Mouse (Mus musculus) heart, adult 2 months (tissue): Measurements from ENCODE around the gene Plekha7. TPM values are rescaled to one million over a fixed set of nuclear protein-coding genes. Genes with fewer than 3 reads are reported as not detected.
"Not testable (repeated sequence)": the region's sequence is repeated elsewhere in the genome, so short reads cannot be mapped to it uniquely, and the experiment has no call there.

Source experiments
- DNase-seq, 2 experiments: peaks; one replicate each; pipeline ENCODE4 v3.0.0; 2021
- H3K27ac ChIP-seq: fragments of 200-600 bp; 2 replicates; pipeline ENCODE4 v1.8.1; 2022
- H3K27me3 ChIP-seq: fragments of 200-500 bp; 2 replicates; pipeline ENCODE4 v1.6.1; 2012; ENCODE audit warnings: mild to moderate bottlenecking, low read length, inconsistent platforms, mixed read lengths; ENCODE audit not compliant: control insufficient read depth, insufficient read depth
- H3K36me3 ChIP-seq: fragments of 200-500 bp; 2 replicates; pipeline ENCODE4 v1.6.1; 2012; ENCODE audit warnings: low read length, inconsistent platforms; ENCODE audit not compliant: control insufficient read depth, insufficient read depth
- H3K4me1 ChIP-seq: fragments of 200-500 bp; 2 replicates; pipeline ENCODE4 v1.6.1; 2011; ENCODE audit warnings: low read length; ENCODE audit not compliant: control insufficient read depth, insufficient read depth
- H3K4me3 ChIP-seq: fragments of 200-600 bp; 2 replicates; pipeline ENCODE4 v1.8.1; 2022
- H3K79me2 ChIP-seq: fragments of 200-500 bp; replicated peaks from 2 replicates; pipeline ENCODE4 v1.6.1; 2012; ENCODE audit warnings: mild to moderate bottlenecking, inconsistent platforms, low read length, moderate library complexity, mixed read lengths; ENCODE audit not compliant: control insufficient read depth, insufficient read depth
- H3K9ac ChIP-seq: fragments of 200-500 bp; 2 replicates; pipeline ENCODE4 v1.6.1; 2012; ENCODE audit warnings: low read depth, mild to moderate bottlenecking, control low read depth, inconsistent platforms, low read length, mixed read lengths
- CTCF ChIP-seq: fragments of 200-600 bp; IDR thresholded peaks from 2 replicates; pipeline ENCODE4 v1.8.1; 2022; ENCODE audit warnings: antibody characterized with exemption, mild to moderate bottlenecking, moderate library complexity
- EP300 ChIP-seq: fragments of 200-500 bp; IDR thresholded peaks from 2 replicates; pipeline ENCODE4 v1.6.1; 2011; ENCODE audit warnings: low read depth, low read length, control low read depth; ENCODE audit not compliant: insufficient read depth
- POLR2A ChIP-seq: fragments of 200-500 bp; IDR thresholded peaks from 2 replicates; pipeline ENCODE4 v1.6.1; 2011; ENCODE audit warnings: mild to moderate bottlenecking, low read depth, low read length, control low read depth; ENCODE audit not compliant: insufficient read depth
- WGBS: fragments of 180-500 bp; shearing (Covaris S2); methylation state at CpG from one replicate; pipeline ENCODE4 v1.1.7; 2018; 5-methylcytosine and 5-hydroxymethylcytosine counted together
- intact Hi-C: fragments of 180-260 bp; cut with DNase I; formaldehyde crosslinking; loops from one replicate; pipeline ENCODE4 v1.15.1; 2025
- polyA plus RNA-seq: library from polyadenylated mRNA; depleted of rRNA; stranded (reverse); fragments of >200 nt; gene quantifications from 2 replicates; pipeline ENCODE4 v1.2.3, GENCODE M21; 2012; rRNA removed
- total RNA-seq, 2 experiments: library from RNA; stranded (reverse); gene quantifications; 2 replicates each; pipeline ENCODE4 v1.2.3; 2021

Plekha7 gene
- total and polyA plus RNA-seq, 3 experiments, result 4.5 to 13.7 (median 6.3) TPM

- Histone ChIP-seq H3K4me3 (peak overlapping the region; percentile 62), H3K27me3 (0 out of 2 replicates have a peak, but pooled peaks cover 2% of the 10 kb centered on the region), H3K27ac (peak overlapping the region; percentile 89), H3K4me1 (peaks cover 7% of the 10 kb centered on the region), H3K9ac (peak overlapping the region; percentile 81), H3K79me2 (peaks cover 1% of the 10 kb centered on the region; the same call in 1 of the 2 replicates), H3K36me3 (peaks cover 10% of the 10 kb centered on the region)
- peak; percentile 90 to 96 for DNase-seq
- peak; percentile 60 for TF ChIP-seq CTCF
- no peak for TF ChIP-seq EP300
- peak; percentile 97 for TF ChIP-seq POLR2A
- WGBS, result under 1% methylated on average over 38 of the region's 38 CpGs
- intact Hi-C loops, result no loop called here
These were observed 215.3 kb downstream of the Plekha7 start for GRCm38 (mm10) chr7:116092710-116093465.

GRCm38 (mm10) chr7:116084366-116084765 is 223.8 kb downstream of the Plekha7 start, which contains the start of gene Gm4353:
TSS of gene Gm4353 (minus strand) at chr7:116084635.
- WGBS, result 94% methylated on average over 11 of the region's 11 CpGs

More at GRCm38 (mm10) chr7:116084366-116084765, 223.8 kb downstream of the Plekha7 start, which contains the start of gene Gm4353:
- DNase-seq, intact Hi-C loops, H3K9ac ChIP-seq, H3K27me3 ChIP-seq, H3K4me3 ChIP-seq, H3K36me3 ChIP-seq, H3K79me2 ChIP-seq, H3K27ac ChIP-seq, H3K4me1 ChIP-seq: not testable (repeated sequence)

Other genes starting within 250 kb of the Plekha7 start
- 1 to 10 TPM; 1.3 to 1.7 TPM for gene Gm4353, start 223.7 kb downstream of the Plekha7 start, total RNA-seq
- gene Gm4353, start 223.7 kb downstream of the Plekha7 start, polyA plus RNA-seq, result 0.51 and 0.82 TPM in 2 replicates
- gene Rps13, start 25.8 kb upstream of the Plekha7 start, total RNA-seq, result 100 to 1,000 TPM; 328 to 384 TPM
- gene Rps13, start 25.8 kb upstream of the Plekha7 start, polyA plus RNA-seq, result 110 and 146 TPM in 2 replicates
- 10 to 100 TPM; 13.4 to 16.3 TPM for gene Pik3c2a, start 135.1 kb upstream of the Plekha7 start, total RNA-seq
- gene Pik3c2a, start 135.1 kb upstream of the Plekha7 start, polyA plus RNA-seq, result 2.5 and 5.0 TPM in 2 replicates
- 1 to 10 TPM; 6.9 to 7.3 TPM for gene Nucb2, start 196.0 kb upstream of the Plekha7 start, total RNA-seq
- 1.8 and 2.3 TPM in 2 replicates for gene Nucb2, start 196.0 kb upstream of the Plekha7 start, polyA plus RNA-seq